Mouse (Mus musculus): ENCODE measurements around the gene Tubgcp2.

Gene Tubgcp2

DNA sequence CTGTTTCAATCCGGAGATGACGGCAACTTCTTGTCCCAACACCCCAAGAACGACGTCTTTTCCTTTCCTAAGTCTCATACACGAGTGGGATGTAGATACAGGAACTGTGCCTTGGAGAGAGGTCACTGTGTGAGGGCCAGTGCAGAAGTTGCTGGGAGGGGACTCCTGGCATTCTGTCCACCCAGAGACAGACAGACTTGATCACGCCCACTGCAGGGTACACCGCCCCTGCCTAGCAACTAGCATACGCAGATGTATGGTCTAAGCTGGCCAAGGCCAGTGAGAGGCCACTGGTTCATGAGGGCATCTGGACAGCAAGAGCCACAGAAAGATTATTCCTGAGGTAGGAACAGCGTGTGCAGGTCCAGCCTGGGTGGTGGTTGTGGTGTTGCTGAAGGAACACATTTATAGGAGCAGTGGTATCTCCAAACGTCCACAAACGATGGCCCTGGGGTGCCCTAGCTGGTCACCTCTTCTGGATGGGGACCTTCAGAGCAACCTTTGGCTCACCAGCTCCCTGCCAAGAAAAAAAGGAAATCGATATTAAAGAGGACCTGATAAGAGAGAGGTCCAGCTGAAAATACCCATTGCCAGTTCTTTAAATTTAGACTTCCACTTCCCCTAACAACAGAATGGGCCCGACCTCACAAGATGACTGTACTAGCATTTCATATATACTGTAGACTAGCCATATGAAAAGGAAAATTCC lies 57.3 kb downstream of the Tubgcp2 start:
- ATAC-seq (ENCODE audit: low TSS enrichment): peak; percentile 44

GRCm38 (mm10) chr7:139978278-139978892 lies 58.1 kb downstream of the Tubgcp2 start, which contains the start of gene 6430531B16Rik:
Gene 6430531B16Rik, minus strand, starts transcription at chr7:139978755.
- ATAC-seq (ENCODE audit: low TSS enrichment): peak; percentile 98

DNA sequence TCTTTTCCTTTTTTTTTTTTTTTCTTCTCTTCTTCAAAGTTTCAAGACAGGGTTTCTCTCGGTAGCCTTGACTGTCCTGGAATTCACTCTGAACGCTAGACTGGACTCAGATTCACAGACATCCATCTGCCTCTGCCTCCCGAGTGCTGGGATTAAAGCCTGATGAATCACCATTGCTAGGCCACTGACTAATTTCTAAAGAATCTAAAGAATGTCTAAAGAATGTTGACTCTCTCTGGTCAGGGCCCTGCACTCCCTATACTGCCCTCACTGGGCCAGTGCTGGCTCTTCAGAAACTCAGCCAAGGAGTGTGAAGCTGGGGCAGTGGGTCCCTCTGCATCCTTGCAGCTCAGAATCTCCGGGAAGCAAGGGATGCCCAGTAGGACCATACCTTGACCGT lies 61.0 kb downstream of the Tubgcp2 start:
- no peak for ATAC-seq (ENCODE audit: low TSS enrichment)

- ATAC-seq (ENCODE audit: low TSS enrichment): no peak
Measured at GRCm38 (mm10) chr7:139974307-139974706, 62.2 kb downstream of the Tubgcp2 start.

- no peak for ATAC-seq (ENCODE audit: low TSS enrichment)
Measured at GRCm38 (mm10) chr7:139972923-139973331, 63.5 kb downstream of the Tubgcp2 start.

- ATAC-seq (ENCODE audit: low TSS enrichment): peak; percentile 39; the same call in 1 of the 2 replicates
Measured at GRCm38 (mm10) chr7:139971436-139971835, 65.0 kb downstream of the Tubgcp2 start.

GRCm38 (mm10) chr7:139970979-139971378 lies 65.5 kb downstream of the Tubgcp2 start:
- ATAC-seq (ENCODE audit: low TSS enrichment): no peak

GRCm38 (mm10) chr7:139970216-139970919 lies 66.1 kb downstream of the Tubgcp2 start:
- ATAC-seq (ENCODE audit: low TSS enrichment): no peak

DNA sequence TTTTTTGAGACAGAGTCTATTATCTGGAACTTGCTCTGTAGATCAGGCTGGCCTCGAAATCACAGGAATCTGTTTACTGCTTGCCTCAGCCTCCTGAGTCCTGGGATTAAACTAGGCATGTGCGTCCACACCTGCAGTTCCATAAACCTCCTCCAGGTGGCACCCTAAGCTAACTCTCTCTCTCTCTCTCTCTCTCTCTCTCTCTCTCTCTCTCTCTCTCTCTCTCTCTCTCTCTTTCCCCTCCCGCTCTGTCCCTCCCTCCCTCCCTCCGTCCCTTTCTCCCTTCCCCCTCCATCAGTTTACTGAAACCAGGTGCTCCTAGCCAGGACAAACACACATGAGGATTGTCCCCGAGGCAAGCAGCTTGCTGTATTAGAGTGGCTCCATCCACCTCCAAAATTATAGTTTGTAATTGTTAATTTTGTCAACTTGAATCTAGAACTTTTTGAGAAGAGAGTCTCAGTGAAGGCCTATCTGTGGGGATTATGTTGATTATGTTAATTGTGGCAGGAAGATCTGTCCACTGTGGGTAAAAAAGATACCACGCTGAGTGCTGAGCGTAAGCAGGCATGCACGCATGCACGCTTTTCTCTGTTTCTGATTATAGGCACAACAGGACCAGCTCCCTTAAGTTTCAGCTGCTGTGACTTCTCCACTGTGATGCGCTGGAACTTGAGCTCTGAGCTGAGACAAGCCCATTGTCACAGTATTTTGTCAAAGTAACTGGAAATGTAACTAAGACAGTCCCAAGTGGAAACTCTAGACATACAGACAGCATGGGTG lies 66.9 kb downstream of the Tubgcp2 start:
- peak; percentile 56; the same call in 1 of the 2 replicates for ATAC-seq (ENCODE audit: low TSS enrichment)

- no peak for ATAC-seq (ENCODE audit: low TSS enrichment)
Measured at GRCm38 (mm10) chr7:139968428-139968827, 68.0 kb downstream of the Tubgcp2 start.

GRCm38 (mm10) chr7:139967175-139967574 lies 69.3 kb downstream of the Tubgcp2 start:
- no peak for ATAC-seq (ENCODE audit: low TSS enrichment)

DNA sequence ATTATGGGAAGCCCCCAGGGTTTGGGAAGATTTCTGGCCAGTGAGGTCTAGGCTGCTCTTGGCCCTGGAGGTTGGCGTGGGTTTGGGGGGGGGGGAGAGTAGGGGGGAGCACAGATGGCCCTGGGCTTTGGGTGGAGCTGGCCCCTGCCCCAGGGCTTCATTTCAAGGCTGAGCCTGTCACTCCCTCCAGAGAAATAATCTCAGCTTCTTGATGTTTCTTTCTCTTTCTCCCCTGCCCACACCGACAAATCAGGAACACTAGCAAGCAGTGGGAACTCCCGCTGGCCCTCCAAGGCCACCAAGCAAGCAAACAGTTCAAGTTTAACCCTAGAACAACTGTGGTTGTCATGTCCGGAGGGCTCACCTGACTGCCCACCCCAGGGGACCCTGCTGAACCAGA lies 72.7 kb downstream of the Tubgcp2 start:
- no peak for ATAC-seq (ENCODE audit: low TSS enrichment)

DNA sequence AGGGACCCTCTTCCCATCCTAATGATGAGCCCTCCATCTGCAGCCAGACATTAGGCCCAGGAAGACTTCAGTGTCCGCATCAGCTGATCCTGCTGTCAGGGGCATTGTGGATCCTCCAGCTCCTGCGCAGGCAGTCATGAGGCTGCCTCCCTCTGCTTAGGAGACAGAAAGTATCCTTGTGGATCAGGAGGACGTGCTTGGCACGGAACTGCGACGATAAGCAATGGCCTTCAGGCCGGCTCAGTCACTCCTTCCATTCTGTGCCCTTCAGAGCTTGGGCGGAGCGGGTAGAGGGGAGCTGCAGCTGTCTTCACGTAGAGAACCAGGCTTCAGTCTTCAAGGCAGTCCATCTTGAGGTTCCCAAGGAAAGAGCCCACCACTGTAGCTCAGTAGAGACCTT lies 75.3 kb downstream of the Tubgcp2 start:
- no peak for ATAC-seq (ENCODE audit: low TSS enrichment)

- no peak for ATAC-seq (ENCODE audit: low TSS enrichment)
Measured at GRCm38 (mm10) chr7:139957958-139958357, 78.5 kb downstream of the Tubgcp2 start.

DNA sequence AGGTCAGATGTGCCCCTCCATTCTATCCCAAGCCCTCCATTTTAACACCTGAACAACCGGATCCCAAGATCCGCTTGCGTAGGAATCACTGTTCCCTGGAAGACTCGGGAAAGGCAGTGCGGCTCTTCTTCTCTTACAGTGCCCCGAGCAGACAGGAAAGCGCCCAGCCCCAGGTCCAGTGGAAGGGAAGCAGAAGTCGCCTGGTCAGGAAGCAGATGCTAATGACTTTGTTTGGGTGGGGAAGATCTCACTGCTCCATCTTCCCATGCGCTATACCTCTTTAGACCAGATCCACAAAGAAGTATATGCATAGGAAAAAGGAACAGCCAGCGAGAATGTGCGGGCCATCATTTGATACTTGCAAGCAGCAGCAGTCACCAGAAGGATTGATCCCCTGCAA lies 79.0 kb downstream of the Tubgcp2 start:
- no peak for ATAC-seq (ENCODE audit: low TSS enrichment)

GRCm38 (mm10) chr7:139956658-139957057 lies 79.8 kb downstream of the Tubgcp2 start:
- ATAC-seq (ENCODE audit: low TSS enrichment): no peak

DNA sequence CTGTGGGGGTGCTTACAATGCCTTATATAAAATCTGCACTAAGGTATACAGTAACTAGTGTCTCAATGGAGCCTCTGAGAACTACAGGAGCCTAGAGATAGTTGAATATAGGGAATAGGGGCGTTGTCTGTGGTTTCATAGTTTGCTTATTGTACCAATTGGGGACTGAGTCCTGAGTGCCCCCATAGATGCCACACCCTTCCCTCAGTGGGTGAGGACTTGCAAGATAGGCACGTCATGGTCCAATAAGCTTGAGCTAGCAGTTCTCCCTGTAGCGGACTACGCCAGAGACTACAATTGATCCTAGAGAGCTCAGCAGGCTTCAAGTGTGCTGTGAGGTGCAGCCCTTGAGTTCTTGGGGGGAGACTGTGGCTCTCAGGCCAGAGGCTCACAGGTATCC lies 81.0 kb downstream of the Tubgcp2 start:
- no peak for ATAC-seq (ENCODE audit: low TSS enrichment)

DNA sequence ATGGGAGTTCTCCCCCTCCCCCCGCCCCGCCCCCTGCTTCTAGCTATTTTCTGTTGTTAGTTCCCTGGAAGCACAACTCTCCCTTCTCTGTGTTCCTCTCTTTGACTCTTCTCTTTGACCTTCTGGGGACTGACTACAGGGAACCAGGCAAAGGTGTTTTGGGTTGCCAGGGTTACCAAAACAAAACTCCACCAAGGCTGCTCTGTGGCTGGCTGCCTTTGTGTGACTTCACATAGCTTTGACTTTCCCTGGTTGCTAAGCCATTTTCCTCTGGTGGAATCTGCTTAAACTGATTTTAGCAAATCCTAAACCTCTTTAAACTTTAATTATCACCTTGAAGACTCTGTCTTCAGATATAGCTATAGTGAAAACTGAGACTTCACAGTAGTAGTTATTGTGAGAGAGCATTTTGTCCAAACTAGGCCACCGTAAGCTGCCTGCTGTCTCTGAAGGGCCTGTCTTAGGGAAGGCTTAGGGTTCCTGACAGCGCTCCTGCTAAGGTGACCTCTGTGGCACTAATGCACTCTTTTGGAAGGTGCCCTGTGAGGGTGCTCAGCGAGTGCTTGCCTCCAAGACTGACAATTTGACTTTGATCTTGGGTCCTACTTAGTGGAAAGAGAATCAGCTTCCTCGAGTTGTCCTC lies 84.4 kb downstream of the Tubgcp2 start:
- no peak for ATAC-seq (ENCODE audit: low TSS enrichment)

- ATAC-seq (ENCODE audit: low TSS enrichment): no peak
Measured at GRCm38 (mm10) chr7:139951079-139951478, 85.4 kb downstream of the Tubgcp2 start.

GRCm38 (mm10) chr7:139950283-139950971 lies 86.0 kb downstream of the Tubgcp2 start:
- no peak for ATAC-seq (ENCODE audit: low TSS enrichment)

DNA sequence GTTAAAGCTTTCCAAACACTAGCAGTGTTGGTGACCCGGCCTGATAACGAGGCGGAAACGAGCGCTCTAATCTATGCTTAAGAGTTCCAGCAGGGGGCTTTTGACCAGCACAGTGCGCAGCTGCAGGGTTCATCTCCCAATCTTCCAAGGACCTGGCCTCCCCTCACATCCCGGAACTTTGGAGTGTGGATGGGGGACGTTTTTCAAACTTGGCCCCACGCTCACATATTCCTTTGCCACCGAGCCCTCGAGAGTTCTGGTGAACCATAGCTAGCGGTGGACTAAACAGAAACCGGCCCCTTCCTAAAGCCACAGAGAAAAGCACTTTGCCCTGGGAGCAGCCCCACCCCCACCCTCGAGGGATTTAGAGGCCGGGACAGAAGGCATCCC lies 86.6 kb downstream of the Tubgcp2 start:
- ATAC-seq (ENCODE audit: low TSS enrichment): no peak

Data from frontal cortex, adult (tissue).